Mouse (Mus musculus): Measurements from ENCODE around the gene Olfr305.
"Not testable (repeated sequence)": the region's sequence is repeated elsewhere in the genome, so short reads cannot be mapped to it uniquely, and the experiment has no call there.

The Olfr305 gene

GRCm38 (mm10) chr7:86366828-86367227 is at the start of gene Olfr305:
Gene Olfr305 (minus strand): TSS chr7:86366928.
- no peak for DNase-seq

GRCm38 (mm10) chr7:86403546-86403945 is 36.8 kb upstream of the Olfr305 start, which contains the start of gene Olfr301:
Gene Olfr301 (plus strand): TSS chr7:86403846.
- DNase-seq, result no peak

- DNase-seq, result no peak
These were observed 31.0 kb upstream of the Olfr305 start, which contains the start of gene Olfr303 for GRCm38 (mm10) chr7:86397689-86398088. Gene Olfr303 (minus strand): TSS chr7:86397789.

GRCm38 (mm10) chr7:86386558-86386957 is 19.8 kb upstream of the Olfr305 start, which contains the start of gene Olfr304:
Gene Olfr304 (minus strand): TSS chr7:86386658.
- DNase-seq, result no peak

GRCm38 (mm10) chr7:86385769-86386168 is 19.0 kb upstream of the Olfr305 start:
- DNase-seq, result no peak

DNA sequence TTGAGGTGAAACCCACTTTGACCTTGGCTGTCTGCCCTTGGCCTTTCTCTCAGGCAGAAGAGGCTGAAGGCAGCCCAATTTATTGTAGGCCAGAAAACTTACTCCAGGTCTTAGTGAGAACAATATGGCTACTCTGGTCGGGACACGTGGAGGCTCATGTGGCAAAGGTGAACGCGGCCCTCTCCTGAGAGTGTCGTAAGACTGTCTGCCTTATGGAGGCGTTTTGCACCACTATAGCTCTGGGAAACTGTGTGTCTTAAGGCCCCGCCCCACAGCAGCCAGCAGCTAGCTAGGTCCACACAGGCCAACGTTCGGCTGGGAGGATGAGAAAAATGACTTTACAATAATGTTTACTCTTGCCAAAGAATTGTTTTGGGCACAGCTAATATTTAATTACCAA is 20.4 kb downstream of the Olfr305 start:
- not testable (repeated sequence) for DNase-seq

- DNase-seq, result no peak
These were observed 22.5 kb downstream of the Olfr305 start for GRCm38 (mm10) chr7:86344253-86344652.

GRCm38 (mm10) chr7:86342881-86343565 is 23.7 kb downstream of the Olfr305 start:
- DNase-seq, result no peak

DNA sequence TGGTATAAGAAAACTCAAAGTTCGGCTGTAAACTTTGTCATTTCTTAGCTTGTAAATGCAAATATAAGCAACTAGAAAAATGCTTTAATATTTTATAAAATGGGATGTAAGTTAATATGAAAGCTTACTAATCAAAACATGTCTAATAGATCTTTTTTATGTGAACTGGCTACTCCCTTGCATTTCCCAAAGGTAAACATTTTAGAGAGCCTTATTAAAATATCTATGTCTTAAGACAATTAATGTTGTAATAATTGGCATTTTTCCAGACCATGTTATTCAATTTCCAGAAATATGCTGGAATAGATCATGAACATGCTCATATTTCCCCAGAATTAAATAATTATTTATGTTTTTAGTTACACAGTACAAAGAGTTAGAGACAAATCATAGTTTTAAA is 29.2 kb downstream of the Olfr305 start, which contains the start of gene Olfr307:
Olfr307 (minus strand) TSS at position 101 of the 400 bp plus-strand sequence.
- DNase-seq, result no peak

- no peak for DNase-seq
These were observed 41.2 kb downstream of the Olfr305 start, which contains the start of gene Olfr308 for GRCm38 (mm10) chr7:86325530-86325929. Gene Olfr308 (minus strand): TSS chr7:86325630.

- DNase-seq, result no peak
These were observed 45.4 kb downstream of the Olfr305 start for GRCm38 (mm10) chr7:86321323-86321722.

- no peak for DNase-seq
These were observed 53.1 kb downstream of the Olfr305 start, which contains the start of gene Olfr309 for GRCm38 (mm10) chr7:86313608-86314007. Gene Olfr309 (minus strand): TSS chr7:86313708.
